Mouse (Mus musculus): ENCODE data around the gene Arid4b. TPM values are rescaled to one million over a fixed set of nuclear protein-coding genes. Genes with fewer than 3 reads are reported as not detected.
A peak's percentile ranks its signal among the peaks of the same experiment; 100 is the strongest.
"Not testable (repeated sequence)": the region's sequence is repeated elsewhere in the genome, so short reads cannot be mapped to it uniquely, and the experiment has no call there.

Gene Arid4b
- polyA plus RNA-seq, 1 experiment from 2014 or later: 113 TPM

- H3K4me1 ChIP-seq (replicated peaks; ENCODE audit: control insufficient read depth, insufficient read depth, low read length): no peaks in the 10 kb centered on the region
- H3K9me3 ChIP-seq (ENCODE audit: control insufficient read depth, low read length): no peaks in the 10 kb centered on the region
- ATAC-seq (ENCODE audit: low FRiP score): no peak
- no peaks in the 10 kb centered on the region for H3K27me3 ChIP-seq (ENCODE audit: control insufficient read depth, insufficient read depth, low read length)
- no peak overlapping the region for H3K9ac ChIP-seq (ENCODE audit: low read depth, low read length)
- WGBS: 97% methylated on average over 6 of the region's 6 CpGs
- H3K27ac ChIP-seq (ENCODE audit: low read depth, low read length): no peak overlapping the region
- H3K4me2 ChIP-seq (replicated peaks; ENCODE audit: low read depth, low read length): no peak overlapping the region
- H3K4me3 ChIP-seq (ENCODE audit: low read depth, low read length): no peak overlapping the region
- no peak for DNase-seq (ENCODE audit: low spot score)
- no peaks in the 10 kb centered on the region; the same call in 1 of the 2 replicates for H3K36me3 ChIP-seq (ENCODE audit: control insufficient read depth, insufficient read depth, low read length)
These were observed 36.7 kb upstream of the Arid4b start for GRCm38 (mm10) chr13:14026154-14026820.

GRCm38 (mm10) chr13:14033309-14034072 is 29.5 kb upstream of the Arid4b start:
- ATAC-seq (ENCODE audit: low FRiP score) (no peak), DNase-seq (ENCODE audit: low spot score) (no peak)
- Histone ChIP-seq H3K9ac (ENCODE audit: low read depth, low read length) (no peak overlapping the region), H3K27ac (ENCODE audit: low read depth, low read length) (no peak overlapping the region), H3K9me3 (ENCODE audit: control insufficient read depth, low read length) (no peaks in the 10 kb centered on the region), H3K27me3 (ENCODE audit: control insufficient read depth, insufficient read depth, low read length) (no peaks in the 10 kb centered on the region), H3K36me3 (ENCODE audit: control insufficient read depth, insufficient read depth, low read length) (no peaks in the 10 kb centered on the region), H3K4me2 (replicated peaks; ENCODE audit: low read depth, low read length) (no peak overlapping the region), H3K4me1 (replicated peaks; ENCODE audit: control insufficient read depth, insufficient read depth, low read length) (no peaks in the 10 kb centered on the region), H3K4me3 (ENCODE audit: low read depth, low read length) (no peak overlapping the region)
- 91% methylated on average over 5 of the region's 5 CpGs for WGBS

GRCm38 (mm10) chr13:14034073-14034348 is 29.0 kb upstream of the Arid4b start:
- Histone ChIP-seq H3K4me3 (ENCODE audit: low read depth, low read length) (no peak overlapping the region), H3K4me2 (replicated peaks; ENCODE audit: low read depth, low read length) (no peak overlapping the region), H3K4me1 (replicated peaks; ENCODE audit: control insufficient read depth, insufficient read depth, low read length) (no peaks in the 10 kb centered on the region), H3K9me3 (ENCODE audit: control insufficient read depth, low read length) (no peaks in the 10 kb centered on the region), H3K27ac (ENCODE audit: low read depth, low read length) (no peak overlapping the region), H3K9ac (ENCODE audit: low read depth, low read length) (no peak overlapping the region), H3K36me3 (ENCODE audit: control insufficient read depth, insufficient read depth, low read length) (no peaks in the 10 kb centered on the region), H3K27me3 (ENCODE audit: control insufficient read depth, insufficient read depth, low read length) (no peaks in the 10 kb centered on the region)
- ATAC-seq (ENCODE audit: low FRiP score) (no peak), DNase-seq (ENCODE audit: low spot score) (no peak)

DNA sequence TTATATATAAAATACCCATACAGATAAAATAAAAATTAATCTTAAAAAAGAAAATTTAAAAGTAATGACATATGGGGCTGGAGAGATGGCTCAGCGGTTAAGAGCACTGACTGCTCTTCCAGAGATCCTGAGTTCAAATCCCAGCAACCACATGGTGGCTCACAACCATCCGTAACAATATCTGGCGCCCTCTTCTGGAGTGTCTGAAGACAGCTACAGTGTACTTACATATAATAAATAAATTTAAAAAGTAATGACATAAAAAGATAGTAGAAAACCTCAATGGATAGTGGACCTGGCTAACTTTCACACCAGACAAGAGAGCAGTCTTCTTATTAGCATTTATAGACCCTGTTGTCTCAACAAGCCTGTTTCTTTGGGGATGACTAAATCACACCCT is 27.7 kb upstream of the Arid4b start:
- H3K9me3 ChIP-seq (ENCODE audit: control insufficient read depth, low read length); H3K36me3 ChIP-seq (ENCODE audit: control insufficient read depth, insufficient read depth, low read length); H3K4me1 ChIP-seq (replicated peaks; ENCODE audit: control insufficient read depth, insufficient read depth, low read length); H3K27me3 ChIP-seq (ENCODE audit: control insufficient read depth, insufficient read depth, low read length); H3K27ac ChIP-seq (ENCODE audit: low read depth, low read length); H3K4me3 ChIP-seq (ENCODE audit: low read depth, low read length); DNase-seq (ENCODE audit: low spot score); H3K9ac ChIP-seq (ENCODE audit: low read depth, low read length); ATAC-seq (ENCODE audit: low FRiP score); H3K4me2 ChIP-seq (replicated peaks; ENCODE audit: low read depth, low read length): not testable (repeated sequence)
- WGBS: 89% methylated on average over 3 of the region's 3 CpGs

DNA sequence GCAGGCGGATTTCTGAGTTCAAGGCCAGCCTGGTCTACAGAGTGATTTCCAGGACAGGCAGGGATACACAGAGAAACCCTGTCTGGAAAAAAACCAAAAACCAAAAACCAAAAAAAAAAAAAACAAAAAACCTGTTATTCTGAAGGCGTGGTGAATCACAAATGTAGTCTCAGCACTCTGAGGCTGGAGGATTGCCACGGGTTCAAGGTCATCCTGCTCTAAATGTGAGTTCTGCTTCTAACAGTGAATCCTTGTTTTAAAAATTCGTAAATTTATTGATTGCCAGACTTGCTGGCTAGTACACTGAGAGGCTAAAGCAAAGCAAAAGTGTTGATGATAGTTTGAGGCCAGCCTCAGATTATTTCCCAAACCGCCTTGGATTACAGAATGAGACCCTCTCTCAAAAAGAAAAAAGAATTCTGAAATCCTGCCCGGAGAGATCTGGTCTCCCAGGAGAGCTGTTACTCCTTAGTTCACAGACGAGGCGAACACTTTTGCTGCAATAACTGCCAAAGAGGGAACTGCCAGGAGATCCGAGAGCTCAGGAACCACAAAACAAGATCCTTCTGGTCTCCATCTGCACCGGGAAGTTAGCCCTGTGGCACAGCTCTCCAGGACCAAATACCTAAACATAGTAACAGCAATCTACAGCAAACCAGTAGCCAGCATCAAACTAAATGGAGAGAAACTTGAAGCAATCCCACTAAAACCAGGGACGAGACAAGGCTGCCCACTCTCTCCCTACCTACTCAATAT is 27.0 kb upstream of the Arid4b start:
- H3K27me3 ChIP-seq (ENCODE audit: control insufficient read depth, insufficient read depth, low read length): no peaks in the 10 kb centered on the region
- DNase-seq (ENCODE audit: low spot score): no peak
- H3K9me3 ChIP-seq (ENCODE audit: control insufficient read depth, low read length): no peaks in the 10 kb centered on the region
- H3K4me3 ChIP-seq (ENCODE audit: low read depth, low read length): no peak overlapping the region
- no peak for ATAC-seq (ENCODE audit: low FRiP score)
- H3K4me2 ChIP-seq (replicated peaks; ENCODE audit: low read depth, low read length): no peak overlapping the region
- H3K27ac ChIP-seq (ENCODE audit: low read depth, low read length): no peak overlapping the region
- no peak overlapping the region for H3K9ac ChIP-seq (ENCODE audit: low read depth, low read length)
- H3K36me3 ChIP-seq (ENCODE audit: control insufficient read depth, insufficient read depth, low read length): no peaks in the 10 kb centered on the region
- H3K4me1 ChIP-seq (replicated peaks; ENCODE audit: control insufficient read depth, insufficient read depth, low read length): no peaks in the 10 kb centered on the region
- 95% methylated on average over 11 of the region's 11 CpGs for WGBS

DNA sequence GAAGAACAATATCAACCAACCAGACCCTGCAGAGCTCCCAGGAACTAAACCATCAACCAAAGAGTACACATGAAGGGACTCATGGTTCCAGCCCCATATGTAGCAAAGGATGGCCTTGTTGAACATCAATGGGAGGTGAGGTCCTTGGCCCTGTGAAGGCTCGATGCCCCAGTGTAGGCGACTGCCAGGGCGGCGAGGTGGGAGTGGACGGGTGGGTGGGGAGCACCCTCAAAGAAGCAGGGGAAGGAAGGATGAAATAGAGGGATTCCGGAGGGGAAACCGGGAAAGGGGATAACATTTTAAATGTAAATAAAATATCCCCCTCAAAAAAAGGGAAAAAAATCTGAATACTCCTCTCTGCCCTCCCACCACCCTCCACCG is 24.1 kb upstream of the Arid4b start:
- no peaks in the 10 kb centered on the region for H3K4me1 ChIP-seq (replicated peaks; ENCODE audit: control insufficient read depth, insufficient read depth, low read length)
- peak overlapping the region; percentile 64 for H3K4me3 ChIP-seq (ENCODE audit: low read depth, low read length)
- ATAC-seq (ENCODE audit: low FRiP score) (peak; percentile 66), DNase-seq (ENCODE audit: low spot score) (no peak)
- H3K4me2 ChIP-seq (replicated peaks; ENCODE audit: low read depth, low read length): peak overlapping the region; percentile 72
- H3K27me3 ChIP-seq (ENCODE audit: control insufficient read depth, insufficient read depth, low read length): no peaks in the 10 kb centered on the region
- no peaks in the 10 kb centered on the region for H3K36me3 ChIP-seq (ENCODE audit: control insufficient read depth, insufficient read depth, low read length)
- peak overlapping the region; percentile 85 for H3K9ac ChIP-seq (ENCODE audit: low read depth, low read length)
- no peaks in the 10 kb centered on the region for H3K9me3 ChIP-seq (ENCODE audit: control insufficient read depth, low read length)
- peak overlapping the region; percentile 90; the same call in 1 of the 2 replicates for H3K27ac ChIP-seq (ENCODE audit: low read depth, low read length)
- WGBS: 4% methylated on average over 8 of the region's 8 CpGs

DNA sequence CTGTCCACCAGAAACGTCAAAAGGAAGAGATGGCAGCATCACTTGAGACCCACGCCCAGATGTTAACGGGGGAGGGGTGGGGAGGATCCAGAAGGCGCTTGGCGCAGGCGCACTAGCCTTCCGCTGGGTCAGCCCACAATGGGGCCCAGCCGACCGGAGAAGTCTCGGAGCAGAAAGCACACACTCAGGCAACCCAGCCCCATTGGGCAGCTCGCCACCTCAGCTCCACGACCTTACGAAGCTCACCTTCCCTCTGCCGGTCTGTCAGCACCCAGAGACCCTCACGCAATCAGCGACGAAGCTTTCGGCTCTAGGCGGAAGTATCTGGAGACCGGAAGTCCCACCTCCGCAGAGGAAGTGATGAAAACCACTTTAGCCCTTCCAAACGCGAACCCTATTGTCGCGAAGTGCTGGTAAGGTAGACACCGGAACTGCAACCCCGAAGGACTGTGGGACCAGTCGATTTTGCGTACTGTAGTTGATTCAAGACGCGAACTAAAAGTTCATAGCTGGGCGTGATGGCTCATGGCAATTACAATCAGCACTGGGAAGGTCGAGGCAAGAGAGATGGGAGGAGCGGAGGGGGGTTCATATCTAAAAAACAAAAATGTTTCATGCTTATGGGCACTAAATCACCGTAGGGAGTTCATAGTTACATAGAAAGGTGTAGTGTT is 23.6 kb upstream of the Arid4b start, which contains the start of gene Tbce:
TSS of gene Tbce (minus strand) at position 347 of the 674 bp plus-strand sequence.
- Histone ChIP-seq H3K27ac (ENCODE audit: low read depth, low read length) (peak within 1 kb of the TSS; percentile 90), H3K4me1 (replicated peaks; ENCODE audit: control insufficient read depth, insufficient read depth, low read length) (no peaks in the 10 kb centered on the region), H3K9me3 (ENCODE audit: control insufficient read depth, low read length) (no peaks in the 10 kb centered on the region), H3K4me2 (replicated peaks; ENCODE audit: low read depth, low read length) (peak within 1 kb of the TSS; percentile 72), H3K9ac (ENCODE audit: low read depth, low read length) (peak within 1 kb of the TSS; percentile 85), H3K27me3 (ENCODE audit: control insufficient read depth, insufficient read depth, low read length) (no peaks in the 10 kb centered on the region), H3K36me3 (ENCODE audit: control insufficient read depth, insufficient read depth, low read length) (no peaks in the 10 kb centered on the region), H3K4me3 (ENCODE audit: low read depth, low read length) (peak within 1 kb of the TSS; percentile 64)
- peak; percentile 93 for DNase-seq (ENCODE audit: low spot score)
- peak; percentile 98 for ATAC-seq (ENCODE audit: low FRiP score)
- 1% methylated on average over 35 of the region's 35 CpGs for WGBS

GRCm38 (mm10) chr13:14040186-14040585 is 22.8 kb upstream of the Arid4b start:
- H3K9me3 ChIP-seq (ENCODE audit: control insufficient read depth, low read length): no peaks in the 10 kb centered on the region
- DNase-seq (ENCODE audit: low spot score) (no peak), ATAC-seq (ENCODE audit: low FRiP score) (no peak)
- H3K4me1 ChIP-seq (replicated peaks; ENCODE audit: control insufficient read depth, insufficient read depth, low read length): no peaks in the 10 kb centered on the region
- peak overlapping the region; percentile 58 for H3K4me2 ChIP-seq (replicated peaks; ENCODE audit: low read depth, low read length)
- 65% methylated on average over 5 of the region's 5 CpGs for WGBS
- H3K27ac ChIP-seq (ENCODE audit: low read depth, low read length): no peak overlapping the region
- H3K9ac ChIP-seq (ENCODE audit: low read depth, low read length): peak overlapping the region; percentile 85; the same call in 1 of the 2 replicates
- H3K36me3 ChIP-seq (ENCODE audit: control insufficient read depth, insufficient read depth, low read length): no peaks in the 10 kb centered on the region
- H3K27me3 ChIP-seq (ENCODE audit: control insufficient read depth, insufficient read depth, low read length): no peaks in the 10 kb centered on the region
- peak overlapping the region; percentile 64 for H3K4me3 ChIP-seq (ENCODE audit: low read depth, low read length)
